Mouse (Mus musculus): Measurements from ENCODE around the gene Hspa8.

Gene Hspa8

DNA sequence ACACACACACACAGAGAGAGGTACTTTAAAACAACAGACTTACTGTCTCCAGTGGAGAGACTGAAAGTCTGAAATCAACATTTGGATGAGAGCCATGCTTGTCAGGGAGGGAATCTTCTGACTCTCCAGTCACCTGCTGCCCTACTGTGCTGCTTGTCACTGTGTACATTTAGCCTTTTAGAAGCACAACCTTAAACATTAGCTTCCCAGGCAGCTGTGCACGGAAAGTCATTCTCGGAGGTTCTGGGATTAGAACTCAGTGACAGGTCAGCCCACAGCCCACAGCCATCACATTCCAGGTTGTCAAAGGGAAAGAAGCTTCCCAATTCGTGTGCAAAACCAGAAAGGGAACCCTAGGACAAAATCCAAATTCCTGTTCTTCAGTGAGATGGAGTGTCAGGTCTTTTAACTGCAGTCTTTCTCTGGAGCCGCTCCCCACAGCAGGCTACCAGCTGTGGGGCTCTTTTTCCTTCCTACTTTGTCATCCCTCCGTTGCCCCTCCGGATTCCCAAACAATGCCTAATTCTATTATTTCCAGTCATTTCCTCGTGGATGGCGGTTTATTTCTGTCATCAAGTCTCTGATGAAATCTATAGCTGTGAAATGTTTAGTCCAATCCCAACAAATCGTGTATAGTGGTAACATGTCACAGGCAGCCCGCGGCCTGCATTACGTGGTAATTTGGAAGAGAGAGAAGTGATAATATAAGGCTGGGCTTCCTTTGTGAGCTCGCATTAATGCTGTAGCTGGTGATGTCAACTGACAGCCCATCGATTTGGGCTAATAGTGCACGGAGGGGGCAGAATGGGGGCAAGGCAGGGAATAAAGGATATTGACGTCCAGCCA lies 7.5 kb downstream of the Hspa8 start:
- DNase-seq (ENCODE audit: low spot score in 2 of 2): no peak

DNA sequence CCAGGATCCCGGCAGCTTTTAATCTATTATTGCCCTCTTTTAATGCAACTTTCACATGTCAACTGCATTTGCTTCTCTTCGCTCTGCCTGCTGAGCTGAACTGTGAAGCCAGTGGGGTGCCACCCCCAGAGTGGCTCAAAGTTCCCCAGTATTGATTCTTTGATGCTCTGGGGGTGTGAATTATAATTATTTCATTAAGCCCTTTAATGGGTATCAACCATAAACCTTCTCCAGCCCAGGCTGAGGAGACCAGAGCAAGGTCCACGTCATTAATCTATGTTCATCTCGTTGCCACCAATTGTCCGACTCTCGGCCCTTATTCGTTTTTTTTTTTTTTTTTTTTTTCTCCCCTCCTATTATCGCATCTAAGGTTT lies 8.1 kb downstream of the Hspa8 start:
- DNase-seq (ENCODE audit: low spot score in 2 of 2): no peak

- no peak for DNase-seq (ENCODE audit: low spot score in 2 of 2)
These were observed 11.1 kb downstream of the Hspa8 start for GRCm38 (mm10) chr9:40811860-40812259.

DNA sequence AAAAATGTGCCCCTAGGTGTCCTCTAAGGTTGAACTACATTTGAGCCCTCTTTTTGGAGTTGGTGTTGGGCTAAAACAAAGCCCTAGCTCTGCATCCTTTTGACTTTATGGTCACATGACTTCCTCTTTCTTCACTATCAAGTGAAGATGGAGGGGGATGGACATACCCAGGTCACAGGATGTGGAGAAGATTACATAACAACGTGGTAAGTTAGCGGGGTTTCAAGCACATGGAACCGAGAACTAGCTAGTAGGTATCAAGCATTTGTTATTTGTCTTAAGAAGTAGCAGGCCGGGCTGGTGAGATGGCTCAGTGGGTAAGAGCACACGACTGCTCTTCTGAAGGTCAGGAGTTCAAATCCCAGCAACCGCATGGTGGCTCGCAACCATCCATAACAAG lies 13.3 kb downstream of the Hspa8 start:
- no peak for DNase-seq (ENCODE audit: low spot score in 2 of 2)

GRCm38 (mm10) chr9:40817325-40818028 lies 16.7 kb downstream of the Hspa8 start:
- DNase-seq (ENCODE audit: low spot score in 2 of 2): no peak

DNA sequence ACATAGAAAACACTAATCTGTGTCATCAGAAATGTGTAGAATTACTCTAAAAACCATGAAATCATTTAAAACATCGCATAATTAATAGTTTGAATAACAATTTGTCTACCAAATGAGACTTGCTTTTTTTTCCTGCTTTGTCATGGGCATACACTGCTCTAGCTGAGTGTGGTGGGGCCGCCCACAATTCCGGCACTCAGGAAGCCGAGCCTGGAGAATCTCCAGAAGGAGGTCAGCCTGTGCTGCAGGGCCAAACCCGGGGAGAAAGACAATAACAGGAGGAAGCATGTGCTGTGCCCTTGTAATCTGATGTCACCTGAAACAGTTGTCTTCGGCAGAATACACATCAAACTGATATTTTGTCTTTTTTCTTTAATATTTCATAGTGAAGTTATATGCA lies 24.8 kb downstream of the Hspa8 start:
- no peak for DNase-seq (ENCODE audit: low spot score in 2 of 2)

- DNase-seq (ENCODE audit: low spot score in 2 of 2): no peak
These were observed 26.6 kb downstream of the Hspa8 start for GRCm38 (mm10) chr9:40827366-40827765.

DNA sequence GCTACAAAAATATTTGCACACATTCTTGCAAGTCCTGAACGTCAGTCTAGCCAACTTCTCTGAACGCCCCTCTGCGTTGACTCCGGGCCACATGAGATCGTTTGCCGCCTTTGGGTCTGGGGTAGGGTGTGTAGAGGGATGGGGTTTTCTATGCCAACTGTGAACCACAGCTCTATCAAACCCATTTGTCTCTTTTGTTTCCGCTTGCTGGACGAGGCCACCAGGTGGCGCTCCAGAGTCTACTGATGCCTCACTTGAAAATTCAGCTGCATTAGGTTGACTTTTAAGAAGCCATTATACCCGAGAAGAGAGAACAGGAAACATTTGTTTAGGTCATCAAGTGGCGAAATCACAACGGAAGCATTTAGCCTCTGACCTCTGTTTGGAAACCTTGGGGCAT lies 33.8 kb downstream of the Hspa8 start:
- peak in 1 of 2 experiments; percentile 77 for DNase-seq (ENCODE audit: low spot score in 2 of 2)

DNA sequence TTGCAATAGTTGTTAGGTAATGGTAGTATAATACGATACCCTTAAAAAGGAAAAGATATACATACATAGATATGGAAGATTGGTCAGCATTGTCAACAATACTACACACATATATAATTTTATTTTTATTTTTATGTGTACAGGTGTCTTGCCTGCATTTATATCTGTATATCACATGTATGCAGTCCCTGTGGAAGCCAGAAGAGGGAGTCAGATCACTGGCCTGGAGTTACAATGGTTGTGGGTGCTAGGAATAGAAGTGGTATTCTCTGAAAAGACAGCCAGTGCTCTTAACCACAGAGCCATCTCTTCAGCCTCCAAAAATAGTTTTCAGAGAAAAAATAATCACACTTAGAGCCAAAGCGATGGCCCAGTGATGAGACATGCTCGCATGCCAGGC lies 35.9 kb downstream of the Hspa8 start:
- no peak for DNase-seq (ENCODE audit: low spot score in 2 of 2)

GRCm38 (mm10) chr9:40839662-40840061 lies 38.9 kb downstream of the Hspa8 start:
- DNase-seq (ENCODE audit: low spot score in 2 of 2): no peak

- no peak for DNase-seq (ENCODE audit: low spot score in 2 of 2)
These were observed 50.7 kb downstream of the Hspa8 start for GRCm38 (mm10) chr9:40851515-40851914.

DNA sequence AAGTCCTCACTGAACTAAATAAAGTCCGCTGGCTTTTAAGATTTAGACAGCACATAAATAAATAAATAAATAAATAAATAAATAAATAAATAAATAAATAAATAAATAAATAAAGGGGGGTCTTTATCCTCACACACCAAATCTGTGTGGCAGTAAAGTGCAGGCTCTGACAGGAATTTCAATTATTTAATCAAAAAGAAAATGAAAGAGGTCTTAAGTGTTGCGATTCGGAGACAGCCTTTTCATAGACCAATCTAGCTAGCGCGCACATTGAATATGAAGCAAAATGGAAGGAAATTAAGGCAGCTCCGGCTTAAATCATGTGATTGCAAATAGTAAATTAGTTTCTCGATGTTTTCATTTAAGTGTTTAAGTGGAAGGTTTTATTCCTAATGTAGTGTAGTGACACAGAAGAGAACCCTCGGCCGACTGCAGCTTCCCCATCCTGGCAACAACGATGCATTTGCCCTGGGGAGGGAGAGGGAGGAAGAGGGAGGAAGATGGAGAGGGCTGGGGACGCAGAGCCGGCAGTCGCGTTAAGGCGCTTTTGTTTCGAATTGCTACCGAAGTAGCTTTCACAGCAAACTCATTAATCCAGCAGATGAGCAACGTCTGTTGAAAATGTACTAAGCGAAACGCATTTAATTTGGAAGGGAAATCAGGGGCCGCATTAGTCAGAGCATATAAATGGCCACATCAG lies 57.8 kb downstream of the Hspa8 start:
- DNase-seq (ENCODE audit: low spot score in 2 of 2): no peak

DNA sequence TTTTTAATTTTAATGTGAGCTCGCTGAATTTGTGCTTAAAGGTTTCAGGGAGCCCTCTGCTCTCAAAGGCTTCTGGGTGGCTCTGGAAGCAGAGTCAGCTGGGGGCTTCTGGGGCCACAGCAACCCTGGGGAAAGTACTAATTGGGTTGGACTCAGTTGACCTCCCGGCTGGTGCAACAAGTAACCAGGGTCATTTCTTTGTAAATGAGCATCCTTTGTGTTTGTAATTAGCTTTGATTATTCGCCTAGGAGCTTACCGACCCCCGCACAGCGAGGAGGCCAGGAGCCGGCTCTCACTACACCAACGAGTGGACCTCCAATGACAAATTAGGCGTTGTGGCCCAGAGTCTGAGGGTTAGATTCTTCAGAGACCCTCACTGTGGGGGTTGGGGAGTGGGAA lies 58.4 kb downstream of the Hspa8 start:
- no peak for DNase-seq (ENCODE audit: low spot score in 2 of 2)
